Mouse (Mus musculus) erythroblast, embryonic 14.5 days (primary cell): ENCODE measurements around the gene Tada3. TPM values are rescaled to one million over a fixed set of nuclear protein-coding genes. Genes with fewer than 3 reads are reported as not detected.
A peak's percentile ranks its signal among the peaks of the same experiment; 100 is the strongest.
"Not testable (repeated sequence)": the region's sequence is repeated elsewhere in the genome, so short reads cannot be mapped to it uniquely, and the experiment has no call there.

Source experiments
- H3K27me3 ChIP-seq: 2 replicates; pipeline ENCODE4 v1.6.1; 2012; ENCODE audit warnings: inconsistent platforms; ENCODE audit not compliant: control insufficient read depth
- H3K36me3 ChIP-seq: 2 replicates; pipeline ENCODE4 v1.6.1; 2012; ENCODE audit warnings: mild to moderate bottlenecking, inconsistent platforms; ENCODE audit not compliant: control insufficient read depth
- H3K4me1 ChIP-seq: 2 replicates; pipeline ENCODE4 v1.6.1; 2012; ENCODE audit warnings: inconsistent platforms; ENCODE audit not compliant: control insufficient read depth
- H3K4me3 ChIP-seq: replicated peaks from 2 replicates; pipeline ENCODE3; 2012; ENCODE audit warnings: moderate library complexity, mild to moderate bottlenecking, inconsistent platforms
- H3K9me3 ChIP-seq: 2 replicates; pipeline ENCODE4 v1.6.1; 2012; ENCODE audit warnings: low read length, inconsistent platforms, mixed read lengths; ENCODE audit not compliant: control insufficient read depth
- GATA1 ChIP-seq: IDR thresholded peaks from 2 replicates; pipeline ENCODE4 v1.6.1; 2012; ENCODE audit warnings: low read length, inconsistent platforms, mixed read lengths
- TAL1 ChIP-seq: IDR thresholded peaks from 3 replicates; pipeline ENCODE4 v1.6.1; 2012; ENCODE audit warnings: low read length, inconsistent platforms, mixed read lengths
- polyA plus RNA-seq: library from polyadenylated mRNA; stranded (reverse); fragments of >175 nt; gene quantifications from 2 replicates; pipeline ENCODE4 v1.2.3, GENCODE M21; 2012

The Tada3 gene
- polyA plus RNA-seq, 1 experiment, result 15.1 TPM

DNA sequence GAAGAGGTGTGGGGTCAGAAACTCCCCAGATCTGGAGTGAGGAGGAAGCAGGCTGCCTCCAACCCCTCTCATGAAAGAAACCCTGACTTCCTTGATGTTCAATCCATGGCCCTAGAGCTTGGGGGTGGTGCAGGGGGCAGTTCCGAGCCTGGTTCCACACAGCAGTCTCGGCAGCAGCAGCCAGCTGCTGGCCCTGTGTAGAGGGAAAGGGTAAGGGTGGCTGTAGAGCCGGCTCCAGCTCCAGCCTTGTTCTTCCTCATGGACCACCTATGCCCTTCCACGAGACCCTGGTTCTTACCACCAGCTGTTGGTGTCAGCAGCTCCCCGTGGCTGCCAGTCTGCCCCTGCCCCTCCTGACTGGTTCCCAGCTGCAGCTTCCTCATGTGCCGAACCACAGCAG, 43.5 kb downstream of the Tada3 start:
- TF ChIP-seq GATA1, result no peak
- no peak for TF ChIP-seq TAL1
- no peak overlapping the region for H3K4me3 ChIP-seq
- H3K27me3 ChIP-seq, result no peaks in the 10 kb centered on the region
- peaks cover 59% of the 10 kb centered on the region for H3K36me3 ChIP-seq
- H3K4me1 ChIP-seq, result peaks cover 8% of the 10 kb centered on the region
- H3K9me3 ChIP-seq, result no peaks in the 10 kb centered on the region

GRCm38 (mm10) chr6:113333137-113333950, 44.3 kb downstream of the Tada3 start:
- TF ChIP-seq GATA1 (no peak), TAL1 (no peak)
- Histone ChIP-seq H3K27me3 (no peaks in the 10 kb centered on the region), H3K4me1 (peaks cover 16% of the 10 kb centered on the region), H3K36me3 (peaks cover 68% of the 10 kb centered on the region), H3K9me3 (no peaks in the 10 kb centered on the region), H3K4me3 (no peak overlapping the region)

GRCm38 (mm10) chr6:113332734-113333133, 44.9 kb downstream of the Tada3 start:
- H3K9me3 ChIP-seq, H3K27me3 ChIP-seq, H3K4me3 ChIP-seq: not testable (repeated sequence)
- Histone ChIP-seq H3K36me3 (peaks cover 67% of the 10 kb centered on the region), H3K4me1 (peaks cover 18% of the 10 kb centered on the region)

- H3K36me3 ChIP-seq, result peaks cover 65% of the 10 kb centered on the region
- TF ChIP-seq TAL1 (no peak), GATA1 (no peak)
- no peaks in the 10 kb centered on the region for H3K27me3 ChIP-seq
- H3K4me3 ChIP-seq, result no peak overlapping the region
- peaks cover 21% of the 10 kb centered on the region for H3K4me1 ChIP-seq
- H3K9me3 ChIP-seq, result no peaks in the 10 kb centered on the region
Measured at GRCm38 (mm10) chr6:113331721-113332120, 46.0 kb downstream of the Tada3 start.

- Histone ChIP-seq H3K36me3 (peaks cover 60% of the 10 kb centered on the region), H3K27me3 (no peaks in the 10 kb centered on the region), H3K4me3 (no peak overlapping the region), H3K9me3 (no peaks in the 10 kb centered on the region), H3K4me1 (peaks cover 30% of the 10 kb centered on the region)
- TF ChIP-seq TAL1 (no peak), GATA1 (no peak)
Measured at GRCm38 (mm10) chr6:113330547-113330946, 47.1 kb downstream of the Tada3 start.

DNA sequence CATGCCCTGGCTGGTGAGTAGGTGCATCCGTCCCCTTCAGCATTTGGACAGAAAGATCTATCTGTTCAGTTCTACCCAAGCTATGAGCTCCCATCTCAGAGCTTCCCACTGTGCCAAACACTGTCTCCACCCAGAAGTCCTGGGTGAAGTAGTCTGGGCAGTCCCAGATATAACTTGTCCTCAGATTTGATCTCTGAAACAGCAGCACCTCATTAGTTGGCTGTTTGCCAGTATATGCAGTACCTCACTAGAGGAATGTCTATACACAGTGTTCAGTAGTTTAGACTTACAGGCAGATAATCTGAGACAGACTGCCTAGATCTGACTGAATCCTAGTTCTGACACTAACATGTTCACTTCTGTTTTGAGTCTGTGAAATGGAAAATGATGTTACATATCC, 48.3 kb downstream of the Tada3 start:
- TF ChIP-seq TAL1, result no peak
- TF ChIP-seq GATA1, result no peak
- Histone ChIP-seq H3K9me3 (no peaks in the 10 kb centered on the region), H3K27me3 (no peaks in the 10 kb centered on the region), H3K4me3 (no peak overlapping the region), H3K4me1 (peaks cover 34% of the 10 kb centered on the region), H3K36me3 (peaks cover 60% of the 10 kb centered on the region)

DNA sequence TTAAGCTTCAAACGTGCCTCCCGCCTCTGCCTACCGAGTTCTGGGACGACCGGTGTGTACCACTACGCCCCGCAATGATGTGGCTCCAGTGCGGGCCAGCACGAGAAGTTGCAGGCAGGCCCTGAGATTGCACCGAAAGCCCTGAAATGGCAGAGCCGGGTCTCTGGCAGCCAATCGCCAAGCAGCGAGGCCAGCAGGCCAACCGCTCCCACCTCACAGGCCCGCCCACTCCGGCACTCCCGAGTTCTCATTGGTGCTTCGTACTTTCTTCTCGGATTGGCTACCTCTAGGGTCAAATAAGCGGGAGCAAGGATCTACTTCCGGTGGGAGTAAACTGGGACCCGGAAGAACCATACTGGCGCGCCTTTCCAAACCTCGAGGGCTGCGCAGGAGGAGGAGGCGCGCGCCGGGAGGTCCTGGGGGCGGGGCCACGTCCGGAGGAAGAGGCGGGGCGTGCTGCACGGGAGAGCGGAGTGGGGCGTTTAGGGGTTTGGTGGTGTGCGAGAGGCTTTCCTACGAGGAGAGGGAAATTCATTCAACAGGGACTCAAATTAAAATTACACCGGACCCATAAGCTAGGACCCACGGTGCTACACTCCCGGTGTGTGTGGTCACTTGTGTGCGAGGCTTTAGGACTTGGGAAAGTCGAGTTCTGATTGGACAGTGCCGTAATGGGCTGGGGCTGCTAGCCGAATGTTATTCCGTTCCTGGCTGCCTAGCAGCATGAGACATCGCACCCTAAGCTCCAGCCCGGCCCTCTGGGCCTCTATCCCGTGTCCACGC, 51.0 kb downstream of the Tada3 start, which contains the start of gene Ogg1:
TSS of gene Ogg1 (plus strand) at position 440 of the 783 bp plus-strand sequence.
- no peak for TF ChIP-seq GATA1
- TF ChIP-seq TAL1, result no peak
- Histone ChIP-seq H3K9me3 (no peaks in the 10 kb centered on the region), H3K4me1 (peaks cover 34% of the 10 kb centered on the region), H3K4me3 (peak within 1 kb of the TSS; percentile 92), H3K27me3 (no peaks in the 10 kb centered on the region), H3K36me3 (peaks cover 67% of the 10 kb centered on the region)

Other genes with a start within 250 kb of the Tada3 start
- gene Lhfpl4, start 182.5 kb downstream of the Tada3 start, polyA plus RNA-seq, result 0.01 TPM in 1 of 2 replicates, not detected in the other
- 11.4 and 14.2 TPM in 2 replicates for gene Mtmr14, start 140.0 kb downstream of the Tada3 start, polyA plus RNA-seq
- 0.02 and 0.03 TPM in 2 replicates for gene Cpne9, start 95.6 kb downstream of the Tada3 start, polyA plus RNA-seq
- 6.0 and 6.8 TPM in 2 replicates for gene Brpf1, start 70.7 kb downstream of the Tada3 start, polyA plus RNA-seq
- 0.56 and 0.83 TPM in 2 replicates for gene Ogg1, start 50.9 kb downstream of the Tada3 start, polyA plus RNA-seq
- gene Camk1, start 33.9 kb downstream of the Tada3 start, polyA plus RNA-seq, result 0.19 and 0.31 TPM in 2 replicates
- gene Arpc4, start 232 bp upstream of the Tada3 start, polyA plus RNA-seq, result 14.9 and 23.3 TPM in 2 replicates
- gene Ttll3, start 11.4 kb upstream of the Tada3 start, polyA plus RNA-seq, result 0.16 and 0.34 TPM in 2 replicates
- gene Rpusd3, start 41.5 kb upstream of the Tada3 start, polyA plus RNA-seq, result 9.0 and 14.6 TPM in 2 replicates
- gene Cidec, start 57.9 kb upstream of the Tada3 start, polyA plus RNA-seq, result not detected in 2 replicates
- gene Jagn1, start 64.7 kb upstream of the Tada3 start, polyA plus RNA-seq, result 0.23 and 0.38 TPM in 2 replicates
- not detected in 2 replicates for gene Il17re, start 80.6 kb upstream of the Tada3 start, polyA plus RNA-seq
- not detected in 2 replicates for gene Il17rc, start 93.5 kb upstream of the Tada3 start, polyA plus RNA-seq
- 0.38 and 0.61 TPM in 2 replicates for gene Creld1, start 105.4 kb upstream of the Tada3 start, polyA plus RNA-seq
- gene Prrt3, start 124.0 kb upstream of the Tada3 start, polyA plus RNA-seq, result 0.02 TPM in 1 of 2 replicates, not detected in the other
- 2.4 and 2.6 TPM in 2 replicates for gene Emc3, start 153.8 kb upstream of the Tada3 start, polyA plus RNA-seq
- gene Fancd2, start 153.8 kb upstream of the Tada3 start, polyA plus RNA-seq, result 0.13 and 0.15 TPM in 2 replicates
- gene Fancd2os, start 222.8 kb upstream of the Tada3 start, polyA plus RNA-seq, result not detected in 2 replicates
- gene Brk1, start 226.9 kb upstream of the Tada3 start, polyA plus RNA-seq, result 2.1 and 2.6 TPM in 2 replicates
- 0.15 and 0.21 TPM in 2 replicates for gene Vhl, start 246.1 kb upstream of the Tada3 start, polyA plus RNA-seq